Mouse (Mus musculus): ENCODE measurements at regions not wholly inside any gene's neighbourhood (a gene's known extent, or its start where the extent isn't known, plus 50 kb on each side); places are given as distances from the start of the nearest gene placed in this dataset.

DNA sequence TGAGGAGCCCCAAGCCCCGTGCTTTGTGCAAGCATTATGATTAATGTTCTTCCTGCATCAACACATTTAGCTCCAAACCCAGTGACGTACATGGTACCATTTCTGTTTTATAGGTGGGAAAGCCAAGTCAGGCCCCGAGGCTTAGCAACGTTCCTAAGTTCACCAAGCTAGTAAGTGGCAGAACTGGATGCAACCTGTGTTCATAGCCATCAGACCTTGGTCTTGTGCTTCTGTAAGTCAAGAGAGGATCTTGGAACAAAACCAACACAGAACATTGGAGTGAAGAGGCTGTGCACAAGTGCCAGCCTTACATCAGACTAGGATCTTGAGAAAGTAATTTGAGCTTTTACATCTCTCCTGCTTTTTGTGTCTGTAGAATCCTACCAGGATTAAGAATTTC is 71.3 kb downstream of the Cdc7 start:
- DNase-seq (ENCODE audit: low spot score) = peak; percentile 57

DNA sequence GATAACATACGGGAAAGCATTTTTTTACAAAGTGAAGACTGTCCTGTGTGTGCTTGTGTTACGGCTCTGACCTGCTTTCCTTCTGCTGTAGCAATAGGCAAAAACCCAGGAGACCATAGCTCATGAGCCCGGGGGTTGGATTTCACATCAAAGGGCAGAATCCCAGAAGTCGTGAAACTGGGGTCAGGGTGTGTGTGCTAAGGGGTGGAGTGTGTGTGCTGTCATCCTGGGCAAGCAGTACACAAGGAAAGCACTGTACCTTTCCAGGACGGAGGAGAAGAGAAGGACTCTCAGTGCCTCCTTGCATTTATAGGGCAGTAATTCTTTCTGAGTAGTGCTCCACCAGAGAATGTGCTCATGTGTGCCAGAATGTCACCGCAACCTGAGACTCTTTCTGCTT is 71.7 kb downstream of the Cdc7 start:
- peak; percentile 60 for DNase-seq (ENCODE audit: low spot score)

DNA sequence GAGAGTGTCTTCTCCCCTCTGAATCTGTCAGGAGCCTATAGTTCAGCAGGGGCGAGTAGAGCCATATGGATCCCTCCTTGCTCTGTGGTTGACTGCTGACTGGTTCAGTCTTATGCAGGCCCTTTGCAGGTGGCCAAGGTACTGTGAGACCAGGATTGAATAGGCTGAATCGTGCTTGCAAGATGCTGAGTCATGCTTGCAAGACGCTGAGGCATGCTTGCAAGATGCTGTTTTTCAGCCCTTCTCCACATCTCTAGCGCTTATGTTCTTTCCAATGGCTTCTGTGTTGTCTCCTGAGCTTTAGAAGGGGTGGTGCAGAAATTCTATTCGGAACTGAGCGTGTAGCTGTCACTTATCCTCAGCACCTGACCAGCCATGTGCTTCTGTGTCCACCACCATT is 72.4 kb downstream of the Cdc7 start:
- DNase-seq (ENCODE audit: low spot score) = peak; percentile 30

DNA sequence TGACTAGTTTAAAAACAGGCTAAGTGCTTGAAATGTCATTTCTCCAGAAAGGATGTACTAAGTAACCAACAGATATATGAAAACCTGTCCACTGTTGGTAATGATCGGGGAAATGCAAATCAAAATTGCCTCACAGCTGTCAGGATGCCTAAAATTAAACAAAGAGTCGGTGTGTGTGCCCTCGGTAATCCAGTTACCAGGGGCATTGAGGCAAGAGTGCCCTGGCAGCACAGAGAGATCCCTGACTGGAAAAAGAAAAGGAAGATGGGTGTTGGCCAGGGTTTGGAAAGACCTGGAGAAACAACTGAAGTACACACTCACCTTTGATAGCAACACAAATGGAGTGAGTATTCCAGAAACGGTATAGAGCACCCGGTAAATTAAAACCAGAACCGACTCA is 73.0 kb downstream of the Cdc7 start:
- peak; percentile 22 for DNase-seq (ENCODE audit: low spot score)

DNA sequence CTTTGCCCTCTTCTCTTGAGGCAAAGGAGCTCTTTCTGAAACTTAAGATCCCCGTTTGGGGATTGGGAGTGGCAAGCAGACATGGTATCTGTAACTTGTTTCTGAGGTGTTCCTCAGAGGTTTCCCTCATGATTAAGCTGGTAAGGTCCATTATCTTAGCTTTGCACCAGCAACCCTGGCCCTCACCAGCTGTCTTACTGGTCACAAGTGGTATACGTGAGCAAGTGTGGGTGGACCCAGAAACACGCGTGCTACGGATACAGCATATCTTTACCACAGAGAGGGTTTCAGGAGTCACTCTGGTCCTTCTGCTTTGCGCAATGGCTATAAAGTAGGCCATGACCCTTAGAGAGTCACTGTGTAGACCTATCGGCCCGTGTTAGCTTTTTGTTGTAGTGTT is 75.2 kb downstream of the Cdc7 start:
- DNase-seq (ENCODE audit: low spot score) = no peak

DNA sequence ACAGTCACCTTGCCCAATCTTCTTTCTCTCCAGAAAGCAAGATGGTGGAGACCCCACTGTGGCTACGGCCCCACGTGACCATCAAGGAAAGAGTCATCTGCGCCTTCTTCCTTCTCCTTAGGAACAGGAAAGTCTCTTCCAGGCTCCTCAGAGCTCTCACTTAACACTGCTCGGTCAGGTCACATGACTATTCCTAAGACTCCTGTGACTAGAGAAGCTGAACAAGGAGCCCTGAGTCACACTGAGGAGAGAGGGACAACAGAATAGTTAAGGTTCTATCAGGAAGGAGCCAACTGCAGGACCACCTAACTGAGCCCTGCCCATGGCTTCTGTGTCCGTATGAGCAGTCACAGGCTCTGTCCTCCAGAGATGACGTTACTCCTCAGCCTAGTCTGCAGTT is 75.8 kb downstream of the Cdc7 start:
- DNase-seq (ENCODE audit: low spot score) = no peak

DNA sequence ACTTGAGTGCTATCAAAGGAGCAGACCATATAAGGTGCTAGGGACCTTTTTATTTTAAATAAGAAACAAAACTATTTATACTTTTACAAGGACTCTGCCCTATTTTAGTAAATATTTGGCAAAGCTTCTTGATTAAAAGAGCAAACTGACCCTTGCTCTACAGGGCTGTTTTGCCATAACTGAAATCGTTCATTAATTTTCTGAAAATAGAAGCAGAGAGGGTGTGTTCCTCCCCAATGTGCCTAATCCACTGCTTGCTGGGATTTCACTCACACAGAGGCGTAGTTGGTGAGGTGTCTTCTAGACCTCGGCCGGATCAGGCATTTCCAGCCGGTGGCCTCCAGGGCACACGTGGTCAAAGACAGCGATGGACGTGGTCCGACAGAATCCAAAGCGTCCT is 76.4 kb downstream of the Cdc7 start:
- peak; percentile 56 for DNase-seq (ENCODE audit: low spot score)

DNA sequence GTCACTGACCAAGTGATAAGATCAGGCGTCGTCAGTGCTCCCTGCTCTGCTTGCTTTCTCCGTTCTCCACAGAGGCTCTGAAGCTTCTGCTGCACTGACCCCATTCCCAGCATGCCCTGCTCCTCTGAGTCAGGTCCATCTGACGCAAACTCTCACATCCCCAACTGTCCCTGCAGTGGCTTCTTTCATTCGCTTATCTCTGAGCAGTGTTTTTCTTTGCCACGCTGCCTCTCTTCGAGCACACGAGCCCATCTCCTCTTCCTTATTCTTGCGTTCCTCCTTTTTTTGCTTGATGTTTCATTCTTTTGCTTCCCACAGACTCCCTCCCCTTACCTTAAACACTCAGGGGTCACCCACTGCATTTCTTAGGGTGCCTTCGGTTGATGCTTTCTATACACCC is 81.0 kb downstream of the Cdc7 start:
- DNase-seq (ENCODE audit: low spot score) = no peak

DNA sequence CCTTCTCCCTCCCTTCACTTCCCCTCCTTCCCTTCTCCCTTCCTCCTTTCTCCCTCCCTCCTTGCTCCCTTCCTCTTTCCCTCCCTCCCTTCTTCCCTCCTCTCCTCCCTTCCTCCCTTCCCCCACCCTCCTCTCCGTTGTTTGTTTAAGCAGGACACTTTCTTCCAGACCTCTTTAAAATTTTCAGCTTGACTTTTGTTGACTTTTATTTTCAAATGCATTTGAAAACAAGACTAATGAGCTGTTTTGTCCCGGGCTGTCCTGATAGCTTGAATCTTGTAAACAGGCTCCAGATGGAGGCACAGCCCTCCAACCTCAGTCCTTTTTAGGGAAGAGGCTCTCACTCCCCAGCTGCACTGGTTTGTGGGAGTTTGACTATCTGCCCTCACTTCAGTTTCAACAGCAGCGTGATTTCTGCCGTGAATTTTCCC is 82.4 kb downstream of the Cdc7 start:
- DNase-seq (ENCODE audit: low spot score) = peak; percentile 51

DNA sequence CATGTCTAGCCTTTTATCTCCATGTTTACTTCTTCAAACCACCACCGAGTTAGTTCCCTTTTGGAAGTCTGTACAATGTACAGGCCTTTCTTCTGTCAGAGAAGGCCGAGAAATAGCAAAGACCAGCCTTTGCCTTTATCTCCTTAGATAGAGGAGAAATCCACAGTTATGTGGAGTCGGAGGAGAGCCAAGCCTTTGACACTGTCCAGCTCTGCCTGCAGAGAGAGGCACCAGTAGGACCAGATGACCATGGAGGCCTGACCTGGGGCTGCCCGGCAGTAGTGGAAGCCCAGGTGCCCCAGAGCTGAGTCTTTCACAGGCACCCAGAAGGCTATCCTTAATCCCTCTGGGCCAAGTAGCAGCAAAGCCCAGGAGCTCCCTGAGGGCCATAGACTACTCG is 84.5 kb downstream of the Cdc7 start:
- DNase-seq (ENCODE audit: low spot score) = no peak

DNA sequence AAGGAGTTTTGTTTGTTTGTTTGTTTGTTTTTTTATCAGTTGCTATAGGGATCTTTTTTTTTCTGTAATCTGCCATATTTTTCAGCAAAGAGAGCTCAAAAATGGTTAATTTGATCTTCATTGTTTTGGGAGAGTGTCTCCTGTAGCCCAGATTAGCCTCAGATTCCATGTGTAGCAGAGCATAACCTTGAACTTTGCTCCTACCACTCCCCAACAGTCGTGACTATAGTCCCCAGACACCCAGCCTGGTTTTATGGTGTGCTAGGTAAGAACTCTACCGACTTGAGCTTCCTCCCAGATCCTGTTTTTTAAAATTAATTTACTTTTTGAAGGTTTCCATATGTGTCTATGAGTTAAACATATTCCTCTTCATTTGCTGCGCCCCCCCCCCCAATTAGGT is 86.0 kb downstream of the Cdc7 start:
- no peak for DNase-seq (ENCODE audit: low spot score)

DNA sequence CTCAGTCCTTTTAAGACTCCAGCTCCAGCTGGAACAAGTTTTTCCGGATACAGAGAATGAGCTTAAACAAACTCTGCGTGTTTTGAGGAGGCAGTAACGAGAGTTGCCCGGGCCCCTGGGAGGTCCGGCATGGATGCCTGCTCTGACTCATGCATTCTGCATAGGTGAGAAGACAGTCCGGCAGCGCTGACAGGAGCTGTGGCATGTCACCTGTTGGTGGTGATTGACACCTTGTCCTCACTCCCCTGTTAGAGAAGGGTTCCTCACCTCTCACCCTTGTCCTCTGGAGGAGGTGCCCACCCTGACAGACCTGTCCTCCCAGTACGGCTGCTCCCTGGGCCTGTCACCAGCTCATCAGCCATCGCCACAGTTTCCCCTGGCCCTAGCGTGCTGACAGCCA is 87.7 kb downstream of the Cdc7 start:
- no peak for DNase-seq (ENCODE audit: low spot score)

DNA sequence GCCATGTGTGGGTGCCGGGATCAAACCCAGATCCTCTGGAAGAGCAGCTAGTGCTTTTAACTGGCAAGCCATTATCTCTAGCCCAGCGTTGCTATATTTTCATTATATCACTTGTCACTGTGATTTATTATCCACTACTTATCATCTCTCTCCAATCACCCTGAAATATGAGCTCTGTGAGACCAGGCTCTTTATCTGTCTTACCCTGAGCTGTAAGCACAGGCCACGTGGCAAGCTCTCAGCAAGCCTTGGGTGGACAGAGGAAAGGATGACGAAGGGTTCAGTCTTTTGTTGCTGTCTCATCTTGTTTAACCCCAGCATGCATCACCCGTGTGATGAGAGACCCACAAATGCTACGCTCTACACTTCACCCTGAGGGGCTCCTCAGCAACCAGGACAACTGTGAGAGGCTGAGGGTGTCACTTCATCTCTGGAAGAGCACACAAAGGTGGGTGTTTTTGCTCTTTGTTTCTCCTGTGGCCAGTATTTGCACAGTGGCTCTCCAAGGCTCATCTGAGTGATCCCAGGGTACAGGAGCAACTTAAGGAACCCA is 90.9 kb downstream of the Cdc7 start:
- DNase-seq (ENCODE audit: low spot score) = no peak

DNA sequence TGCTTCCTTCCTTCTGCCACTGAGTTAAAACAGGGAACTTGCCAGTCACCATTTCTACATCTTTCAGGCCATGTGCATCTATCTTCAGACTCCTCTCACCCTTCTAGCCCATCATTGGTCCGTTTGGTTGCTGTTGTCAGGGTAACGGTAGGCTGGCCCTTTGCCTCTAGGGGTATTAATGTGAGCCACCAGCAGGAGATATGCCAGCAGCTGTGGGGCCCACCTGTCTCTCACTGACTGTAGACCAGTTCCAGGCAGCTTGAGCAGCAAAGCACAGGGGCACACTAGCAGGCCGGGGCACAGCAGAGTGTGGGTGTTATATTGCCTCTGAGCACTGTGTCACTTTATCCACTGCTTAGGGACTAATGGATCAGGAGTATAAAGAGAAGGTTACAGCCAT is 91.3 kb downstream of the Cdc7 start:
- DNase-seq (ENCODE audit: low spot score) = no peak
